Mouse (Mus musculus): Measurements from ENCODE around the gene Mxd1. TPM values are rescaled to one million over a fixed set of nuclear protein-coding genes. Genes with fewer than 3 reads are reported as not detected.

Gene Mxd1
- polyA plus RNA-seq, 1 experiment from 2014 or later = 11.5 TPM

GRCm38 (mm10) chr6:86605260-86605659 is 63.7 kb downstream of the Mxd1 start:
- no peaks in the 10 kb centered on the region for H3K27me3 ChIP-seq (replicated peaks; ENCODE audit: control insufficient read depth, insufficient read depth, low read length)
- H3K4me3 ChIP-seq (ENCODE audit: low read depth, low read length) = no peak overlapping the region
- H3K36me3 ChIP-seq (ENCODE audit: control insufficient read depth, insufficient read depth, low read length) = no peaks in the 10 kb centered on the region
- no peak overlapping the region for H3K27ac ChIP-seq (ENCODE audit: low read depth, low read length)
- DNase-seq (ENCODE audit: low spot score) = no peak
- no peak for ATAC-seq (replicated peaks; ENCODE audit: low FRiP score)
- no peak overlapping the region for H3K4me2 ChIP-seq
- WGBS = 64% methylated on average over 7 of the region's 7 CpGs
- no peaks in the 10 kb centered on the region; the same call in 1 of the 2 replicates for H3K4me1 ChIP-seq (replicated peaks; ENCODE audit: control insufficient read depth, insufficient read depth, low read length)
- H3K9ac ChIP-seq (ENCODE audit: low read depth, low read length) = no peak overlapping the region
- H3K9me3 ChIP-seq (ENCODE audit: control insufficient read depth, low read length) = no peaks in the 10 kb centered on the region

- DNase-seq (ENCODE audit: low spot score) = no peak
These were observed 69.0 kb downstream of the Mxd1 start for GRCm38 (mm10) chr6:86599951-86600414.

GRCm38 (mm10) chr6:86599197-86599596 is 69.8 kb downstream of the Mxd1 start:
- DNase-seq (ENCODE audit: low spot score) (peak; percentile 60), ATAC-seq (replicated peaks; ENCODE audit: low FRiP score) (peak; percentile 26; the same call in 1 of the 2 replicates)
- 18% methylated on average over 4 of the region's 4 CpGs for whole genome bisulfite sequencing
- H3K4me1 ChIP-seq (replicated peaks; ENCODE audit: control insufficient read depth, insufficient read depth, low read length) = peaks cover 12% of the 10 kb centered on the region
- H3K27ac ChIP-seq (ENCODE audit: low read depth, low read length) = no peak overlapping the region
- no peak overlapping the region for H3K4me2 ChIP-seq
- no peaks in the 10 kb centered on the region for H3K36me3 ChIP-seq (ENCODE audit: control insufficient read depth, insufficient read depth, low read length)
- H3K4me3 ChIP-seq (ENCODE audit: low read depth, low read length) = no peak overlapping the region
- H3K9me3 ChIP-seq (ENCODE audit: control insufficient read depth, low read length) = no peaks in the 10 kb centered on the region
- H3K27me3 ChIP-seq (replicated peaks; ENCODE audit: control insufficient read depth, insufficient read depth, low read length) = peaks cover 4% of the 10 kb centered on the region; the same call in 1 of the 2 replicates
- no peak overlapping the region for H3K9ac ChIP-seq (ENCODE audit: low read depth, low read length)

More at GRCm38 (mm10) chr6:86599951-86600414, 69.0 kb downstream of the Mxd1 start:
- Histone ChIP-seq H3K27me3 (replicated peaks; ENCODE audit: control insufficient read depth, insufficient read depth, low read length) (peaks cover 4% of the 10 kb centered on the region; the same call in 1 of the 2 replicates), H3K4me1 (replicated peaks; ENCODE audit: control insufficient read depth, insufficient read depth, low read length) (peaks cover 8% of the 10 kb centered on the region), H3K4me3 (ENCODE audit: low read depth, low read length) (no peak overlapping the region), H3K9me3 (ENCODE audit: control insufficient read depth, low read length) (no peaks in the 10 kb centered on the region), H3K27ac (ENCODE audit: low read depth, low read length) (no peak overlapping the region), H3K36me3 (ENCODE audit: control insufficient read depth, insufficient read depth, low read length) (no peaks in the 10 kb centered on the region), H3K9ac (ENCODE audit: low read depth, low read length) (no peak overlapping the region), H3K4me2 (no peak overlapping the region)
- WGBS = 53% methylated on average over 6 of the region's 6 CpGs
- ATAC-seq (replicated peaks; ENCODE audit: low FRiP score) = no peak

- no peak overlapping the region for H3K4me2 ChIP-seq
- DNase-seq (ENCODE audit: low spot score) (no peak), ATAC-seq (replicated peaks; ENCODE audit: low FRiP score) (peak; percentile 26; the same call in 1 of the 2 replicates)
- no peaks in the 10 kb centered on the region for H3K36me3 ChIP-seq (ENCODE audit: control insufficient read depth, insufficient read depth, low read length)
- H3K9me3 ChIP-seq (ENCODE audit: control insufficient read depth, low read length) = no peaks in the 10 kb centered on the region
- peak overlapping the region; percentile 25; the same call in 1 of the 2 replicates for H3K27ac ChIP-seq (ENCODE audit: low read depth, low read length)
- H3K27me3 ChIP-seq (replicated peaks; ENCODE audit: control insufficient read depth, insufficient read depth, low read length) = peaks cover 4% of the 10 kb centered on the region; the same call in 1 of the 2 replicates
- H3K4me1 ChIP-seq (replicated peaks; ENCODE audit: control insufficient read depth, insufficient read depth, low read length) = peaks cover 12% of the 10 kb centered on the region
- 64% methylated on average over 5 of the region's 5 CpGs for WGBS
- H3K4me3 ChIP-seq (ENCODE audit: low read depth, low read length) = no peak overlapping the region
- H3K9ac ChIP-seq (ENCODE audit: low read depth, low read length) = no peak overlapping the region
These were observed 70.2 kb downstream of the Mxd1 start for GRCm38 (mm10) chr6:86598742-86599193.

Other genes with a start within 250 kb of the Mxd1 start
- gene Gm44790, start 242.5 kb downstream of the Mxd1 start, polyA plus RNA-seq (2014; fragmentation: Nextera tagmentation; extraction: Ambion mirVana) = 0.47 TPM in 1 of 2 replicates, not detected in the other
- 24.8 and 25.9 TPM in 2 replicates for gene C87436, start 230.8 kb downstream of the Mxd1 start, polyA plus RNA-seq (2014; fragmentation: Nextera tagmentation; extraction: Ambion mirVana)
- 543 and 554 TPM in 2 replicates for gene Pcbp1, start 142.8 kb downstream of the Mxd1 start, polyA plus RNA-seq (2014; fragmentation: Nextera tagmentation; extraction: Ambion mirVana)
- gene Asprv1, start 41.0 kb downstream of the Mxd1 start, polyA plus RNA-seq (2014; fragmentation: Nextera tagmentation; extraction: Ambion mirVana) = 0.19 and 0.36 TPM in 2 replicates
- gene Snrnp27, start 15.4 kb upstream of the Mxd1 start, polyA plus RNA-seq (2014; fragmentation: Nextera tagmentation; extraction: Ambion mirVana) = 109 and 122 TPM in 2 replicates
- 17.9 and 21.9 TPM in 2 replicates for gene Gmcl1, start 64.2 kb upstream of the Mxd1 start, polyA plus RNA-seq (2014; fragmentation: Nextera tagmentation; extraction: Ambion mirVana)
- gene Anxa4, start 124.4 kb upstream of the Mxd1 start, polyA plus RNA-seq (2014; fragmentation: Nextera tagmentation; extraction: Ambion mirVana) = 41.8 and 43.0 TPM in 2 replicates
- 13.1 TPM in 2 replicates for gene Aak1, start 180.4 kb upstream of the Mxd1 start, polyA plus RNA-seq (2014; fragmentation: Nextera tagmentation; extraction: Ambion mirVana)